13 mouse cellular contexts compared by ENCODE assay signal in genomic region chr7:25270652-25271633, GRCm38 (mm10). TPM values are rescaled to one million over a fixed set of nuclear protein-coding genes. Genes with fewer than 3 reads are reported as not detected.
DNase-seq lines count a peak whose midpoint lies in the region; ATAC-seq and TF ChIP-seq lines count a peak whose summit lies in the region.
"Had no signal": no experiment of that assay in that cellular context is flagged by ENCODE, and none has a peak within 500 bp of the region (broad histone marks: within the 10 kb centered on the region; RNA-seq: fewer than 3 reads in every experiment).

No protein-coding gene starts in this region.

- H3K36me3 ChIP-seq in heart, embryonic 16.5 days (ENCODE audit: control insufficient read depth, insufficient read depth) = 0 out of 2 replicates have a peak, but pooled peaks cover 5% of the 10 kb centered on the region
- H3K36me3 ChIP-seq in midbrain, embryonic 13.5 days = peaks cover 43% of the 10 kb centered on the region
- peaks cover 45% of the 10 kb centered on the region for H3K36me3 ChIP-seq in midbrain, postnatal 0 days (ENCODE audit: insufficient read depth, low read length)
- peaks cover 39% of the 10 kb centered on the region for H3K36me3 ChIP-seq in neural tube, embryonic 13.5 days
- peaks cover 2% of the 10 kb centered on the region for H3K36me3 ChIP-seq in intestine, embryonic 16.5 days (ENCODE audit: control insufficient read depth, insufficient read depth, low read length)

- TF ChIP-seq CTCF in midbrain, postnatal 0 days (IDR thresholded peaks at IDR 0.05) = no peak

- no peak overlapping the region for H3K4me3 ChIP-seq in heart, embryonic 16.5 days (ENCODE audit: low read length)
- no peak overlapping the region for H3K4me3 ChIP-seq in midbrain, embryonic 13.5 days (replicated peaks)
- H3K4me3 ChIP-seq in midbrain, postnatal 0 days (ENCODE audit: low read depth, low read length) = no peak overlapping the region
- H3K4me3 ChIP-seq in neural tube, embryonic 13.5 days = no peak overlapping the region
- H3K4me3 ChIP-seq in intestine, embryonic 16.5 days (ENCODE audit: low read length) = no peak overlapping the region
- H3K4me3 ChIP-seq: heart, adult 2 months; intestine, embryonic 15.5 days had no signal

- no peak for ATAC-seq in heart, embryonic 16.5 days (replicated peaks; ENCODE audit: extremely low read depth, insufficient read depth, low FRiP score)
- no peak for ATAC-seq in midbrain, embryonic 13.5 days
- ATAC-seq in midbrain, postnatal 0 days (ENCODE audit: low FRiP score) = no peak
- ATAC-seq in neural tube, embryonic 13.5 days (ENCODE audit: low read depth) = no peak
- ATAC-seq in intestine, embryonic 16.5 days = no peak
- ATAC-seq: intestine, embryonic 15.5 days; midbrain, embryonic 15.5 days had no signal

- intact Hi-C loops in heart, postnatal 25 days (cut with DNase I) = no loop called here

- no peak for DNase-seq in heart, postnatal 25 days (ENCODE audit: low spot score)
- DNase-seq in midbrain, postnatal 0 days (ENCODE audit: low spot score) = no peak
- peak; percentile 61 for DNase-seq in cerebellum, adult 9-11 months
- DNase-seq: adrenal gland, postnatal 10 days; thymus, adult 2 months had no signal

- H3K9ac ChIP-seq in heart, embryonic 16.5 days (ENCODE audit: low read length) = peak overlapping the region; percentile 7; the same call in 1 of the 2 replicates
- H3K9ac ChIP-seq in midbrain, embryonic 13.5 days (replicated peaks) = peak overlapping the region; percentile 48
- no peak overlapping the region for H3K9ac ChIP-seq in midbrain, postnatal 0 days (replicated peaks; ENCODE audit: low read length, poor library complexity, severe bottlenecking)
- peak overlapping the region; percentile 82 for H3K9ac ChIP-seq in neural tube, embryonic 13.5 days
- H3K9ac ChIP-seq in intestine, embryonic 16.5 days (ENCODE audit: low read depth, low read length) = no peak overlapping the region
- H3K9ac ChIP-seq: intestine, embryonic 15.5 days; limb, embryonic 15.5 days; midbrain, embryonic 15.5 days had no signal

- H3K27ac ChIP-seq in heart, embryonic 16.5 days (ENCODE audit: low read length) = no peak overlapping the region
- no peak overlapping the region for H3K27ac ChIP-seq in midbrain, embryonic 13.5 days
- no peak overlapping the region for H3K27ac ChIP-seq in midbrain, postnatal 0 days (ENCODE audit: low read depth, low read length)
- no peak overlapping the region for H3K27ac ChIP-seq in neural tube, embryonic 13.5 days (replicated peaks)
- H3K27ac ChIP-seq in intestine, embryonic 16.5 days (ENCODE audit: low read length) = no peak overlapping the region
- H3K27ac ChIP-seq: heart, adult 2 months; intestine, embryonic 15.5 days; midbrain, embryonic 15.5 days had no signal

- WGBS in heart, embryonic 16.5 days = 89% methylated on average over 35 of the region's 35 CpGs
- 88% methylated on average over 35 of the region's 35 CpGs for WGBS in midbrain, embryonic 13.5 days
- 90% methylated on average over 35 of the region's 35 CpGs for WGBS in midbrain, postnatal 0 days
- 89% methylated on average over 35 of the region's 35 CpGs for whole genome bisulfite sequencing in neural tube, embryonic 13.5 days
- WGBS in intestine, embryonic 16.5 days = 90% methylated on average over 35 of the region's 35 CpGs

- no peaks in the 10 kb centered on the region for H3K9me3 ChIP-seq in heart, embryonic 16.5 days (replicated peaks; ENCODE audit: control insufficient read depth, low read length)
- H3K9me3 ChIP-seq in midbrain, embryonic 13.5 days = no peaks in the 10 kb centered on the region
- H3K9me3 ChIP-seq in midbrain, postnatal 0 days (ENCODE audit: low read length) = no peaks in the 10 kb centered on the region
- no peaks in the 10 kb centered on the region for H3K9me3 ChIP-seq in neural tube, embryonic 13.5 days
- H3K9me3 ChIP-seq in intestine, embryonic 16.5 days (ENCODE audit: control insufficient read depth, low read length) = no peaks in the 10 kb centered on the region
- H3K9me3 ChIP-seq: intestine, embryonic 15.5 days; limb, embryonic 15.5 days; midbrain, embryonic 15.5 days had no signal

- no peaks in the 10 kb centered on the region for H3K27me3 ChIP-seq in heart, embryonic 16.5 days (ENCODE audit: control insufficient read depth, insufficient read depth, low read length)
- no peaks in the 10 kb centered on the region for H3K27me3 ChIP-seq in midbrain, embryonic 13.5 days
- H3K27me3 ChIP-seq in midbrain, postnatal 0 days (ENCODE audit: insufficient read depth, low read length) = no peaks in the 10 kb centered on the region
- H3K27me3 ChIP-seq in neural tube, embryonic 13.5 days = no peaks in the 10 kb centered on the region
- no peaks in the 10 kb centered on the region for H3K27me3 ChIP-seq in intestine, embryonic 16.5 days (replicated peaks; ENCODE audit: control insufficient read depth, insufficient read depth, low read length)
- H3K27me3 ChIP-seq: intestine, embryonic 15.5 days; limb, embryonic 15.5 days; midbrain, embryonic 15.5 days had no signal

- peaks cover 45% of the 10 kb centered on the region for H3K4me1 ChIP-seq in heart, embryonic 16.5 days (ENCODE audit: control insufficient read depth, insufficient read depth, low read length)
- H3K4me1 ChIP-seq in midbrain, embryonic 13.5 days (replicated peaks) = peaks cover 57% of the 10 kb centered on the region
- H3K4me1 ChIP-seq in midbrain, postnatal 0 days (ENCODE audit: insufficient read depth, low read length) = peaks cover 6% of the 10 kb centered on the region; the same call in 1 of the 2 replicates
- H3K4me1 ChIP-seq in neural tube, embryonic 13.5 days (replicated peaks) = peaks cover 63% of the 10 kb centered on the region
- H3K4me1 ChIP-seq in intestine, embryonic 16.5 days (ENCODE audit: control insufficient read depth, insufficient read depth, low read length) = peaks cover 40% of the 10 kb centered on the region

- no peak overlapping the region for H3K4me2 ChIP-seq in heart, embryonic 16.5 days (ENCODE audit: low read depth, low read length)
- no peak overlapping the region for H3K4me2 ChIP-seq in midbrain, embryonic 13.5 days (replicated peaks)
- no peak overlapping the region for H3K4me2 ChIP-seq in midbrain, postnatal 0 days (ENCODE audit: low read depth, low read length, poor library complexity, severe bottlenecking)
- H3K4me2 ChIP-seq in neural tube, embryonic 13.5 days = no peak overlapping the region; the same call in 1 of the 2 replicates
- H3K4me2 ChIP-seq in intestine, embryonic 16.5 days (ENCODE audit: low read depth, low read length) = no peak overlapping the region
- H3K4me2 ChIP-seq: intestine, embryonic 15.5 days had no signal

RNA-seq across cellular contexts. Expression of gene Cic, which starts 3.4 kb away (rescaled TPM):
- 22.7 and 24.7 TPM in 2 replicates for polyA plus RNA-seq in heart, embryonic 16.5 days (2015; fragmentation: Nextera tagmentation; extraction: Ambion mirVana)
- 10 to 100 TPM; 61.9 to 65.9 TPM for total RNA-seq in heart, postnatal 25 days (2021)
- polyA plus RNA-seq in midbrain, embryonic 13.5 days (2015; fragmentation: Nextera tagmentation; extraction: Ambion mirVana) = 37.6 and 44.2 TPM in 2 replicates
- total RNA-seq in midbrain, postnatal 0 days (2014; rRNA removed) = 145 and 146 TPM in 2 replicates
- 26.8 and 31.9 TPM in 2 replicates for polyA plus RNA-seq in midbrain, postnatal 0 days (2015; fragmentation: Nextera tagmentation; extraction: Ambion mirVana)
- 40.2 and 43.4 TPM in 2 replicates for polyA plus RNA-seq in neural tube, embryonic 13.5 days (2015; fragmentation: Nextera tagmentation; extraction: Ambion mirVana)
- 17.3 and 19.9 TPM in 2 replicates for polyA plus RNA-seq in intestine, embryonic 16.5 days (2015; fragmentation: Nextera tagmentation; extraction: Ambion mirVana)

RNA-seq across cellular contexts. Expression of gene Erf, which starts 20.4 kb away (rescaled TPM):
- 8.5 and 11.2 TPM in 2 replicates for polyA plus RNA-seq in heart, embryonic 16.5 days (2015; fragmentation: Nextera tagmentation; extraction: Ambion mirVana)
- 10 to 100 TPM; 19.2 to 29.6 TPM for total RNA-seq in heart, postnatal 25 days (2021)
- 4.4 and 5.7 TPM in 2 replicates for polyA plus RNA-seq in midbrain, embryonic 13.5 days (2015; fragmentation: Nextera tagmentation; extraction: Ambion mirVana)
- total RNA-seq in midbrain, postnatal 0 days (2014; rRNA removed) = 15.8 TPM in 2 replicates
- 2.2 and 3.0 TPM in 2 replicates for polyA plus RNA-seq in midbrain, postnatal 0 days (2015; fragmentation: Nextera tagmentation; extraction: Ambion mirVana)
- polyA plus RNA-seq in neural tube, embryonic 13.5 days (2015; fragmentation: Nextera tagmentation; extraction: Ambion mirVana) = 4.9 and 8.0 TPM in 2 replicates
- polyA plus RNA-seq in intestine, embryonic 16.5 days (2015; fragmentation: Nextera tagmentation; extraction: Ambion mirVana) = 6.6 and 7.9 TPM in 2 replicates

RNA-seq across cellular contexts. Expression of gene Pafah1b3, which starts 26.8 kb away (rescaled TPM):
- 111 and 121 TPM in 2 replicates for polyA plus RNA-seq in heart, embryonic 16.5 days (2015; fragmentation: Nextera tagmentation; extraction: Ambion mirVana)
- total RNA-seq in heart, postnatal 25 days (2021) = 1 to 10 TPM; 2.7 to 4.3 TPM
- polyA plus RNA-seq in midbrain, embryonic 13.5 days (2015; fragmentation: Nextera tagmentation; extraction: Ambion mirVana) = 665 and 668 TPM in 2 replicates
- total RNA-seq in midbrain, postnatal 0 days (2014; rRNA removed) = 595 and 661 TPM in 2 replicates
- 604 and 629 TPM in 2 replicates for polyA plus RNA-seq in midbrain, postnatal 0 days (2015; fragmentation: Nextera tagmentation; extraction: Ambion mirVana)
- 525 and 535 TPM in 2 replicates for polyA plus RNA-seq in neural tube, embryonic 13.5 days (2015; fragmentation: Nextera tagmentation; extraction: Ambion mirVana)
- polyA plus RNA-seq in intestine, embryonic 16.5 days (2015; fragmentation: Nextera tagmentation; extraction: Ambion mirVana) = 175 and 180 TPM in 2 replicates

RNA-seq across cellular contexts. Expression of gene Prr19, which starts 30.3 kb away (rescaled TPM):
- not detected in 2 replicates for polyA plus RNA-seq in heart, embryonic 16.5 days (2015; fragmentation: Nextera tagmentation; extraction: Ambion mirVana)
- not detected for total RNA-seq in heart, postnatal 25 days (2021)
- polyA plus RNA-seq in midbrain, embryonic 13.5 days (2015; fragmentation: Nextera tagmentation; extraction: Ambion mirVana) = 2.1 and 3.1 TPM in 2 replicates
- total RNA-seq in midbrain, postnatal 0 days (2014; rRNA removed) = 2.0 and 2.5 TPM in 2 replicates
- 5.7 and 7.0 TPM in 2 replicates for polyA plus RNA-seq in midbrain, postnatal 0 days (2015; fragmentation: Nextera tagmentation; extraction: Ambion mirVana)
- 2.1 and 2.9 TPM in 2 replicates for polyA plus RNA-seq in neural tube, embryonic 13.5 days (2015; fragmentation: Nextera tagmentation; extraction: Ambion mirVana)
- 0.56 and 0.93 TPM in 2 replicates for polyA plus RNA-seq in intestine, embryonic 16.5 days (2015; fragmentation: Nextera tagmentation; extraction: Ambion mirVana)
- total RNA-seq: adrenal gland, postnatal 10 days; heart, adult 2 months had no signal
- polyA plus RNA-seq: heart, adult 2 months had no signal

RNA-seq across cellular contexts. Expression of gene Gsk3a, which starts 33.3 kb away (rescaled TPM):
- polyA plus RNA-seq in heart, embryonic 16.5 days (2015; fragmentation: Nextera tagmentation; extraction: Ambion mirVana) = 6.7 and 6.8 TPM in 2 replicates
- total RNA-seq in heart, postnatal 25 days (2021) = 10 to 100 TPM; 62.6 to 64.6 TPM
- 13.7 and 15.9 TPM in 2 replicates for polyA plus RNA-seq in midbrain, embryonic 13.5 days (2015; fragmentation: Nextera tagmentation; extraction: Ambion mirVana)
- 155 and 169 TPM in 2 replicates for total RNA-seq in midbrain, postnatal 0 days (2014; rRNA removed)
- 20.3 and 20.6 TPM in 2 replicates for polyA plus RNA-seq in midbrain, postnatal 0 days (2015; fragmentation: Nextera tagmentation; extraction: Ambion mirVana)
- polyA plus RNA-seq in neural tube, embryonic 13.5 days (2015; fragmentation: Nextera tagmentation; extraction: Ambion mirVana) = 16.5 and 16.8 TPM in 2 replicates
- polyA plus RNA-seq in intestine, embryonic 16.5 days (2015; fragmentation: Nextera tagmentation; extraction: Ambion mirVana) = 4.0 and 5.9 TPM in 2 replicates

Comparison
In these comparisons a context has a peak if more than half of its experiments do, and no peak if none do; other contexts are left out.
1. H3K9ac ChIP-seq: peak in heart, embryonic 16.5 days (single experiment), midbrain, embryonic 13.5 days (single experiment) and neural tube, embryonic 13.5 days (single experiment); none in midbrain, postnatal 0 days (single experiment) and intestine, embryonic 16.5 days (single experiment).